In the genomic region with DNA sequence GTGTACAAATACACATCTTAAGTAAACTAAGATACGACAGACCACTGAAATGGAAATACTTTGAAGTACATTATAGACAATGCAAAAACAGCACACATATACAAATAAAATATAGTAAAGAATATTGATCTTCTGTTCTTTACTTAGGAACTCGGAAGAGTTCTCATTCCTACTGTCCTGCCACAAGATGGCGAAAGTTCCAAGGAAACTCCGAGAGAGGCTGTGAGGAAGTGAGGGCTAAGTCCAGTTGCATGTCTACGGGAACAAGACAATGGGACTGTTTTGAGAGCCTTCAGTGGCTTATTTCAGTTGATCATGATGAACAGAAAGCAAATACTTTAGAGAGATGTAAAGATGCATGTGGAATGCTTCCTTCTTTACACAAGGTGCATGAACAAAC, we compare ENCODE assay signal across 8 mouse cellular contexts. TPM values are rescaled to one million over a fixed set of nuclear protein-coding genes. Genes with fewer than 3 reads are reported as not detected.
DNase-seq lines count a peak whose midpoint lies in the region.

No protein-coding gene starts in this region.

- peak; percentile 1 for DNase-seq in cerebellum, adult 11 months
- DNase-seq in cerebellum, adult 11-12 months, result no peak
- peak; percentile 8 for DNase-seq in layer of hippocampus, adult 11-12 months (ENCODE audit: low spot score)
- DNase-seq in layer of hippocampus, postnatal 36 days, result no peak
- peak; percentile 24 for DNase-seq in R1 (ENCODE audit: low read depth, low spot score)
- DNase-seq in forelimb bud, embryonic 11.5 days (ENCODE audit: low read depth, low spot score), result peak; percentile 11
- peak; percentile 6 for DNase-seq in retina, postnatal 7 days (ENCODE audit: low read depth, low spot score)
- DNase-seq in urinary bladder, adult 18-20 months (ENCODE audit: low spot score in 2 of 2), result no peak

RNA-seq across cellular contexts. Expression of a gene that starts 29.6 kb away (rescaled TPM):
- under 1 TPM; 0.38 to 0.50 TPM for total RNA-seq in layer of hippocampus, postnatal 36 days (2021)

RNA-seq across cellular contexts. Expression of a gene that starts 55.0 kb away (rescaled TPM):
- total RNA-seq in layer of hippocampus, postnatal 36 days (2021), result not detected

Comparison
In these comparisons a context has a peak if more than half of its experiments do, and no peak if none do; other contexts are left out.
1. DNase-seq: peak in cerebellum, adult 11 months (single experiment), layer of hippocampus, adult 11-12 months (single experiment), R1 (single experiment), forelimb bud, embryonic 11.5 days (single experiment) and retina, postnatal 7 days (single experiment); none in cerebellum, adult 11-12 months (single experiment), layer of hippocampus, postnatal 36 days (0 of 2) and urinary bladder, adult 18-20 months (0 of 2).